Mouse (Mus musculus): ENCODE data around the gene Syngap1. TPM values are rescaled to one million over a fixed set of nuclear protein-coding genes. Genes with fewer than 3 reads are reported as not detected.

The Syngap1 gene
- polyA plus RNA-seq, 1 experiment from 2014 or later = 5.9 TPM

Small RNAs within 50 kb of the gene (microRNA-seq; reads per million reads assigned to microRNA genes)
- gene Gm27775 = not detected
- not detected for gene Mir3083
- gene Mir6968 = 2.1 reads per million

Other genes with a start within 250 kb of the Syngap1 start
- 11.1 and 13.8 TPM in 2 replicates for gene Crebrf, start 225.6 kb upstream of the Syngap1 start, polyA plus RNA-seq (2015; fragmentation: Nextera tagmentation; extraction: Ambion mirVana)
- gene Bnip1, start 160.2 kb upstream of the Syngap1 start, polyA plus RNA-seq (2015; fragmentation: Nextera tagmentation; extraction: Ambion mirVana) = 50.6 and 59.0 TPM in 2 replicates
- 0.53 TPM in 1 of 2 replicates, not detected in the other for gene Nkx2-5, start 96.2 kb upstream of the Syngap1 start, polyA plus RNA-seq (2015; fragmentation: Nextera tagmentation; extraction: Ambion mirVana)
- gene Kifc5b, start 24.2 kb upstream of the Syngap1 start, polyA plus RNA-seq (2015; fragmentation: Nextera tagmentation; extraction: Ambion mirVana) = 8.9 and 9.2 TPM in 2 replicates
- 8.8 and 9.5 TPM in 2 replicates for gene Phf1, start 8.2 kb upstream of the Syngap1 start, polyA plus RNA-seq (2015; fragmentation: Nextera tagmentation; extraction: Ambion mirVana)
- 171 and 172 TPM in 2 replicates for gene Cuta, start 1.7 kb upstream of the Syngap1 start, polyA plus RNA-seq (2015; fragmentation: Nextera tagmentation; extraction: Ambion mirVana)
- gene Zbtb9, start 31.9 kb downstream of the Syngap1 start, polyA plus RNA-seq (2015; fragmentation: Nextera tagmentation; extraction: Ambion mirVana) = 17.4 and 17.7 TPM in 2 replicates
- gene Bak1, start 87.8 kb downstream of the Syngap1 start, polyA plus RNA-seq (2015; fragmentation: Nextera tagmentation; extraction: Ambion mirVana) = 1.9 and 2.6 TPM in 2 replicates
- gene Itpr3, start 116.1 kb downstream of the Syngap1 start, polyA plus RNA-seq (2015; fragmentation: Nextera tagmentation; extraction: Ambion mirVana) = 0.41 and 0.52 TPM in 2 replicates
- gene Uqcc2, start 192.7 kb downstream of the Syngap1 start, polyA plus RNA-seq (2015; fragmentation: Nextera tagmentation; extraction: Ambion mirVana) = 310 and 318 TPM in 2 replicates
- gene Ip6k3, start 226.5 kb downstream of the Syngap1 start, polyA plus RNA-seq (2015; fragmentation: Nextera tagmentation; extraction: Ambion mirVana) = 0.21 and 0.35 TPM in 2 replicates